Mouse (Mus musculus) heart, embryonic 16.5 days (tissue): ENCODE measurements around the gene Ndufs4. TPM values are rescaled to one million over a fixed set of nuclear protein-coding genes. Genes with fewer than 3 reads are reported as not detected.

ENCODE experiments used
- ATAC-seq: fragments of 200-750 bp; cut with Nextera tagmentation; replicated peaks from 2 replicates; pipeline ENCODE4 v1.8.0; 2017; ENCODE audit warnings: moderate number of reproducible peaks; ENCODE audit not compliant: insufficient read depth, low FRiP score; ENCODE audit errors: extremely low read depth
- H3K27ac ChIP-seq: fragments of 300-500 bp; sonication (generic); 2 replicates; pipeline ENCODE4 v1.5.1; 2014; ENCODE audit warnings: mild to moderate bottlenecking, low read length, control low read depth, moderate library complexity
- H3K27me3 ChIP-seq: fragments of 300-500 bp; sonication (generic); 2 replicates; pipeline ENCODE4 v1.6.1; 2014; ENCODE audit warnings: low read length, mixed read lengths; ENCODE audit not compliant: control insufficient read depth, insufficient read depth
- H3K36me3 ChIP-seq: fragments of 300-500 bp; sonication (generic); 2 replicates; pipeline ENCODE4 v1.6.1; 2014; ENCODE audit not compliant: control insufficient read depth, insufficient read depth
- H3K4me1 ChIP-seq: fragments of 300-500 bp; sonication (generic); 2 replicates; pipeline ENCODE4 v1.6.1; 2014; ENCODE audit warnings: low read length, mixed read lengths; ENCODE audit not compliant: control insufficient read depth, insufficient read depth
- H3K4me2 ChIP-seq: fragments of 300-500 bp; sonication (generic); 2 replicates; pipeline ENCODE4 v1.6.1; 2014; ENCODE audit warnings: low read depth, mild to moderate bottlenecking, control low read depth, low read length
- H3K4me3 ChIP-seq: fragments of 300-500 bp; sonication (generic); 2 replicates; pipeline ENCODE4 v1.5.1; 2014; ENCODE audit warnings: mild to moderate bottlenecking, control low read depth, low read length
- H3K9ac ChIP-seq: fragments of 300-500 bp; sonication (generic); 2 replicates; pipeline ENCODE4 v1.6.1; 2014; ENCODE audit warnings: low read length, control low read depth
- H3K9me3 ChIP-seq: fragments of 300-500 bp; sonication (generic); replicated peaks from 2 replicates; pipeline ENCODE4 v1.6.1; 2016; ENCODE audit warnings: low read length; ENCODE audit not compliant: control insufficient read depth
- WGBS: fragments of 180-500 bp; shearing (Covaris S2); extraction: QIAGEN DNeasy Blood & Tissue Kit; methylation state at CpG from one replicate; pipeline ENCODE4 v1.1.7; 2014; 5-methylcytosine and 5-hydroxymethylcytosine counted together
- polyA plus RNA-seq: library from polyadenylated mRNA; unstranded; fragments of >200 nt; fragmentation: Nextera tagmentation; extraction: Ambion mirVana; gene quantifications from 2 replicates; pipeline ENCODE4 v1.2.1, GENCODE M21; 2015

The Ndufs4 gene
- polyA plus RNA-seq, 1 experiment from 2014 or later = 418 TPM

GRCm38 (mm10) chr13:114398906-114399305 is 10.8 kb upstream of the Ndufs4 start:
- Histone ChIP-seq H3K9me3 (no peaks in the 10 kb centered on the region), H3K27me3 (no peaks in the 10 kb centered on the region), H3K9ac (no peak overlapping the region), H3K4me3 (no peak overlapping the region), H3K4me1 (no peaks in the 10 kb centered on the region), H3K4me2 (no peak overlapping the region), H3K27ac (no peak overlapping the region), H3K36me3 (no peaks in the 10 kb centered on the region)
- ATAC-seq = no peak
- WGBS = 62% methylated on average over 2 of the region's 2 CpGs

- no peak overlapping the region for H3K4me3 ChIP-seq
- no peak for ATAC-seq
- 84% methylated on average over 9 of the region's 9 CpGs for WGBS
Observed at GRCm38 (mm10) chr13:114397281-114397680, 9.2 kb upstream of the Ndufs4 start.

GRCm38 (mm10) chr13:114396863-114397262 is 8.8 kb upstream of the Ndufs4 start:
- no peak overlapping the region for H3K27ac ChIP-seq
- WGBS = 61% methylated on average over 10 of the region's 10 CpGs
- no peak overlapping the region for H3K9ac ChIP-seq
- no peak overlapping the region for H3K4me3 ChIP-seq
- no peaks in the 10 kb centered on the region for H3K9me3 ChIP-seq
- no peak for ATAC-seq
- H3K4me1 ChIP-seq = no peaks in the 10 kb centered on the region
- no peaks in the 10 kb centered on the region for H3K27me3 ChIP-seq
- H3K4me2 ChIP-seq = no peak overlapping the region
- no peaks in the 10 kb centered on the region for H3K36me3 ChIP-seq

More at GRCm38 (mm10) chr13:114397281-114397680, 9.2 kb upstream of the Ndufs4 start:
- Histone ChIP-seq H3K36me3 (no peaks in the 10 kb centered on the region), H3K27me3 (no peaks in the 10 kb centered on the region), H3K9me3 (no peaks in the 10 kb centered on the region), H3K4me2 (no peak overlapping the region), H3K27ac (no peak overlapping the region), H3K4me1 (no peaks in the 10 kb centered on the region), H3K9ac (no peak overlapping the region)

- Histone ChIP-seq H3K4me2 (no peak overlapping the region), H3K27me3 (no peaks in the 10 kb centered on the region), H3K9ac (no peak overlapping the region), H3K4me3 (no peak overlapping the region), H3K4me1 (no peaks in the 10 kb centered on the region), H3K9me3 (no peaks in the 10 kb centered on the region), H3K27ac (no peak overlapping the region), H3K36me3 (no peaks in the 10 kb centered on the region)
- WGBS = 89% methylated on average over 2 of the region's 2 CpGs
- ATAC-seq = no peak
Observed at GRCm38 (mm10) chr13:114394784-114395183, 6.7 kb upstream of the Ndufs4 start.

- Histone ChIP-seq H3K9me3 (no peaks in the 10 kb centered on the region), H3K27ac (no peak overlapping the region), H3K4me1 (no peaks in the 10 kb centered on the region), H3K36me3 (no peaks in the 10 kb centered on the region), H3K9ac (no peak overlapping the region), H3K4me2 (no peak overlapping the region), H3K4me3 (no peak overlapping the region), H3K27me3 (no peaks in the 10 kb centered on the region)
- no peak for ATAC-seq
Observed at GRCm38 (mm10) chr13:114392501-114392900, 4.4 kb upstream of the Ndufs4 start.

- ATAC-seq = peak; percentile 89
- WGBS = under 1% methylated on average over 37 of the region's 37 CpGs
- peak overlapping the region; percentile 94 for H3K9ac ChIP-seq
- peaks cover 3% of the 10 kb centered on the region; the same call in 1 of the 2 replicates for H3K36me3 ChIP-seq
- 0 out of 2 replicates have a peak, but pooled peaks cover 2% of the 10 kb centered on the region for H3K9me3 ChIP-seq
- H3K4me3 ChIP-seq = peak overlapping the region; percentile 94
- H3K4me2 ChIP-seq = peak overlapping the region; percentile 87
- peaks cover 7% of the 10 kb centered on the region for H3K4me1 ChIP-seq
- no peaks in the 10 kb centered on the region for H3K27me3 ChIP-seq
- H3K27ac ChIP-seq = peak overlapping the region; percentile 83
Observed at GRCm38 (mm10) chr13:114387521-114388171, 412 bp downstream of the Ndufs4 start.

- Histone ChIP-seq H3K27ac (peak overlapping the region; percentile 83; the same call in 1 of the 2 replicates), H3K36me3 (peaks cover 6% of the 10 kb centered on the region; the same call in 1 of the 2 replicates), H3K4me2 (peak overlapping the region; percentile 87), H3K27me3 (no peaks in the 10 kb centered on the region), H3K4me3 (peak overlapping the region; percentile 94), H3K4me1 (peaks cover 7% of the 10 kb centered on the region), H3K9ac (peak overlapping the region; percentile 94), H3K9me3 (0 out of 2 replicates have a peak, but pooled peaks cover 4% of the 10 kb centered on the region)
- ATAC-seq = no peak
- 4% methylated on average over 10 of the region's 10 CpGs for WGBS
Observed at GRCm38 (mm10) chr13:114387074-114387487, 977 bp downstream of the Ndufs4 start.

GRCm38 (mm10) chr13:114376511-114376910 is 11.5 kb downstream of the Ndufs4 start:
- Histone ChIP-seq H3K36me3 (peaks cover 18% of the 10 kb centered on the region), H3K27me3 (no peaks in the 10 kb centered on the region), H3K9me3 (0 out of 2 replicates have a peak, but pooled peaks cover 2% of the 10 kb centered on the region), H3K27ac (no peak overlapping the region), H3K4me1 (no peaks in the 10 kb centered on the region), H3K4me3 (no peak overlapping the region), H3K9ac (no peak overlapping the region), H3K4me2 (no peak overlapping the region)
- WGBS = 95% methylated on average over 4 of the region's 4 CpGs
- no peak for ATAC-seq

GRCm38 (mm10) chr13:114362086-114362485 is 26.0 kb downstream of the Ndufs4 start:
- no peaks in the 10 kb centered on the region for H3K9me3 ChIP-seq
- 67% methylated on average over 3 of the region's 3 CpGs for WGBS
- H3K4me3 ChIP-seq = no peak overlapping the region
- H3K9ac ChIP-seq = no peak overlapping the region
- H3K4me2 ChIP-seq = no peak overlapping the region
- H3K27me3 ChIP-seq = no peaks in the 10 kb centered on the region
- H3K4me1 ChIP-seq = no peaks in the 10 kb centered on the region; the same call in 1 of the 2 replicates
- no peak for ATAC-seq
- H3K27ac ChIP-seq = no peak overlapping the region
- no peaks in the 10 kb centered on the region for H3K36me3 ChIP-seq
